Mouse (Mus musculus) neural tube, embryonic 10.5 days (tissue): Measurements from ENCODE around the gene S100a9.

Experiments used
- DNase-seq: peaks from one replicate; pipeline ENCODE4 v3.0.0-alpha.2; 2017; ENCODE audit warnings: low spot score; ENCODE audit errors: extremely low spot score

The S100a9 gene

GRCm38 (mm10) chr3:90695613-90696012, at the start of gene S100a9:
S100a9 (minus strand) TSS chr3:90695721.
- no peak for DNase-seq

- DNase-seq: no peak
These were observed 31.1 kb upstream of the S100a9 start, which contains the start of gene Pglyrp4 for GRCm38 (mm10) chr3:90726606-90727005. Pglyrp4 (plus strand) TSS chr3:90726906.

GRCm38 (mm10) chr3:90709591-90710460, 14.3 kb upstream of the S100a9 start:
- DNase-seq: peak; percentile 79

- no peak for DNase-seq
These were observed 13.1 kb upstream of the S100a9 start for GRCm38 (mm10) chr3:90708523-90709202.

GRCm38 (mm10) chr3:90702244-90702643, 6.7 kb upstream of the S100a9 start:
- no peak for DNase-seq

- DNase-seq: no peak
These were observed 2.0 kb downstream of the S100a9 start for GRCm38 (mm10) chr3:90693496-90693895.

GRCm38 (mm10) chr3:90686835-90687234, 8.7 kb downstream of the S100a9 start:
- no peak for DNase-seq

- DNase-seq: no peak
These were observed 11.6 kb downstream of the S100a9 start for GRCm38 (mm10) chr3:90683929-90684328.

- DNase-seq: no peak
These were observed 16.9 kb downstream of the S100a9 start for GRCm38 (mm10) chr3:90678656-90679055.

- no peak for DNase-seq
These were observed 26.7 kb downstream of the S100a9 start, which contains the start of gene S100a8 for GRCm38 (mm10) chr3:90668846-90669245. S100a8 (plus strand) TSS chr3:90668978.

GRCm38 (mm10) chr3:90664219-90664618, 31.3 kb downstream of the S100a9 start:
- no peak for DNase-seq

- DNase-seq: no peak
These were observed 36.0 kb downstream of the S100a9 start for GRCm38 (mm10) chr3:90659364-90660044.

- DNase-seq: no peak
These were observed 38.1 kb downstream of the S100a9 start for GRCm38 (mm10) chr3:90657405-90657804.

- DNase-seq: no peak
These were observed 41.8 kb downstream of the S100a9 start, which contains the start of gene S100a7a for GRCm38 (mm10) chr3:90653717-90654116. S100a7a (plus strand) TSS chr3:90654017.

- peak; percentile 63 for DNase-seq
These were observed 42.5 kb downstream of the S100a9 start for GRCm38 (mm10) chr3:90652878-90653508.

GRCm38 (mm10) chr3:90649832-90650231, 45.7 kb downstream of the S100a9 start:
- no peak for DNase-seq

- DNase-seq: no peak
These were observed 46.5 kb downstream of the S100a9 start for GRCm38 (mm10) chr3:90648981-90649380.

GRCm38 (mm10) chr3:90647291-90647690, 48.2 kb downstream of the S100a9 start:
- no peak for DNase-seq

- no peak for DNase-seq
These were observed 51.3 kb downstream of the S100a9 start for GRCm38 (mm10) chr3:90644220-90644619.
